Mouse (Mus musculus): ENCODE results near the gene Cebpg.
A peak's percentile ranks its signal among the peaks of the same experiment; 100 is the strongest.

Gene Cebpg

GRCm38 (mm10) chr7:35056436-35056864 lies at the start of gene Cebpg:
Cebpg (minus strand) TSS chr7:35056573.
- peak; percentile 92 for DNase-seq (ENCODE audit: low spot score)

DNA sequence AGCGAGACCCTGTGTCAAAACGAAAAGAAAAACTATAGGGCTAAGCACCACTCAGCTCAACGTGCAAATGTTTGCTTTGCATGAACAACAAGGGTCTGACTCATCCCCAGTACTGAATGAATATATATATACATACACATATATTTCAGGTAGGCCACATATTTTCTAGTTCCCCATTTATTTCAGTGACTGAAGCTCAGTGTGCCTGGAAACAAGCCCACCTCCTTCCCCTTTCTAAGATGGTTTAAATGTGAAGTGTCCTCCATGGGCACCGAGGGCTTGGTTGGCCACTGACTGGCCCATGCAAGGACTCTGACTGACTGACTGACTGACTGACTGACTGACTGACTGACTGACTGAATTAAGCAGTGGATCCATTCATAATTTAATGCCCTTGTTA lies 43.2 kb upstream of the Cebpg start:
- no peak for DNase-seq (ENCODE audit: low spot score)

DNA sequence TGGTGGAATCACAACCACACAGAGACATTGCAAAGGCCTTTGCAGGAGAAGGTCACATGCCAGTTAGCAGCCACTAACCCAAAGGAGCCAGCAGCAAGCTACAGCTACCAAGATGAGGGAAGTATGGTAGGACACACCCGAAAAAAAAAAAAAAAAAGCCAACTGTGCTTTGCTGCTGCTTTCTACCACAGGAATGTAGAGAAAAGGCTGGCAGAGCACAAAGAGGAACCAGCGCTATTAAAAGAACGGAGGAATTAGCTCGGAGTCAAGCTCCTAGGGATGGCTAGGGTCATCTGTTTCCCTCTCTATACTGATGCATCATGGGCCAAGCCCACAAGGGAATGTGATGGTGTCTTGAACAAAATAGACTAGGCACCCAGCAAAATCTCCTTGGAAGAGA lies 42.4 kb upstream of the Cebpg start:
- DNase-seq (ENCODE audit: low spot score) = no peak

- no peak for DNase-seq (ENCODE audit: low spot score)
Measured at GRCm38 (mm10) chr7:35094975-35095678, 38.8 kb upstream of the Cebpg start.

DNA sequence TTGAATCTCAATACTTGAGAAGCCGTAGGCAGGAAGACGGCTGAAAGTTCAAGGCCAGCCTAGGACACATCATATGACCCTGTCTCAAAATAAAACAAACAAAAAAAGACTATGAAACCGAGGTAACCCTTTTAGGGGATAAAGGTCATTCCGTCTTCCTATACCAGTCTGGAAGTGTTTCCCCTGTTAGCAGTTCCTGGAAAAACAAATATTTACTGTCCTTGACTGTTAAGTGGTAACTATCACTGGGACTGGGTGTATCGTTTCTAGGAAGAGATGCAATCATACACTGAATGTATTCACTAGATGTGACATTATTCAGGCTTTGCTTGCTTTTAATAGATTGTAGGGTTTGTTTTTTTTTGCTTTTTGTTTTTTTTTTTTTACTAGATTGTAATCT lies 34.2 kb upstream of the Cebpg start:
- no peak for DNase-seq (ENCODE audit: low spot score)

GRCm38 (mm10) chr7:35086271-35086861 lies 30.0 kb upstream of the Cebpg start:
- DNase-seq (ENCODE audit: low spot score) = no peak

- DNase-seq (ENCODE audit: low spot score) = no peak
Measured at GRCm38 (mm10) chr7:35084565-35085360, 28.4 kb upstream of the Cebpg start.

DNA sequence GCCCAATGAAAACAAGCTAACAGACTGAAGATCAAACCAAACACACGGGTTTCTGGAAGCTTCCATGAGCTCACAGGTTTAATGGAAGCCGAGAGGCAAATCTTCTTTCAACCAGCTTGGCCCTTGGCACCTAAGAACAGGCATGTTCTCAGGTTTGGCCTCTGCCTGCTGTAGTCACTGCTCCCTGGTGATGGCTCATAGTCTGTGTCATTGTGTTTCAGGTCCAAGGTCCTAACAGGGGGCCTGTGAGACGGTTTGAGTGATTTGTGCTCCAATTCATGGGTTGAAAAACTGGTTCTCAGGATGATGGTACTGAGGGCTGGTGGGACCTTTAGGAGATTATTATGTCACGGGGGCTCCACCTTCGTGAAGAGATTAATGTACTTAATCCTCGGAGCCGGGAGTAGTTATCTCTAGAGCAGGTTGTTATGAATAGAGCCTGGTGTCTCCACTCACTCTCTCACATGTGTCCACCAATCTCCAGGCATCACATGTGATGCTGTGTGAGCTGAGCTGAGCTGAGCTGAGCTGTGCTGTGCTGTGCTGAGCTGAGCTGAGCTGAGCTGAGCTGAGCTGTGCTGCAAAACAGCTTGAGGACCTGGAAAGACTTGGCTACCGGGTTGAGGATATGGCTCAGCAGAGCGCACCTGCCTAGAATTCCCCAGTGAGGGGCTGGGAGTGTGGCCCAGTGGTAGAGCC lies 25.2 kb upstream of the Cebpg start:
- DNase-seq (ENCODE audit: low spot score) = no peak

GRCm38 (mm10) chr7:35080843-35081338 lies 24.5 kb upstream of the Cebpg start:
- no peak for DNase-seq (ENCODE audit: low spot score)

- peak; percentile 26 for DNase-seq (ENCODE audit: low spot score)
Measured at GRCm38 (mm10) chr7:35076645-35077044, 20.3 kb upstream of the Cebpg start.

DNA sequence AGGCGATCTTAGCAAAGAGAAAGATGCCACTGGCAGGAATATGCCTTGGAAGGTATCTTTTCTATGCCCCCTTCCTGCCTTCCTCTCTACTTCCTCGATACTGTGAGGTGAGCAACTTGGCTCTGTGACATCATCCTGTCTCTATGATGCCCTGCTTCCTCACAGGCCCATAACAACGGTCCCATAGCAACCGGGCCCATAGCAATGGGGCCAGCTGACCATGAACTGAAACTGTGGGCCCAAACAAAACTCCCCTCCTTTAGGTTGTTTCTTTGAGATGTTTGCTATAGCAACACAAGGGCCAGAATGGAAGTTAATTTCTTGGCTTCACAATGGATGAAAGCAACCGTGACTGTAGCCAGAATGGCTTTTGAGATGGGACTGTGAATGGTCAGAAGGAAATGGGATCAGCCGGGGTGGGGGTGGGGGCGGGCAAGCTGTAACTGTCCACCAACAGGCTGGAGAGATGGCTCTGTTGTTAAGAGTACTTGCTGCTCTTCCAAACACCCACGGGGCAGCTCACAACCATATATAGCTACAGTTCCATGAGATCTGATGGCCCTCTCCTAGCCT lies 10.4 kb upstream of the Cebpg start:
- DNase-seq (ENCODE audit: low spot score) = no peak

- no peak for DNase-seq (ENCODE audit: low spot score)
Measured at GRCm38 (mm10) chr7:35065958-35066357, 9.6 kb upstream of the Cebpg start.

DNA sequence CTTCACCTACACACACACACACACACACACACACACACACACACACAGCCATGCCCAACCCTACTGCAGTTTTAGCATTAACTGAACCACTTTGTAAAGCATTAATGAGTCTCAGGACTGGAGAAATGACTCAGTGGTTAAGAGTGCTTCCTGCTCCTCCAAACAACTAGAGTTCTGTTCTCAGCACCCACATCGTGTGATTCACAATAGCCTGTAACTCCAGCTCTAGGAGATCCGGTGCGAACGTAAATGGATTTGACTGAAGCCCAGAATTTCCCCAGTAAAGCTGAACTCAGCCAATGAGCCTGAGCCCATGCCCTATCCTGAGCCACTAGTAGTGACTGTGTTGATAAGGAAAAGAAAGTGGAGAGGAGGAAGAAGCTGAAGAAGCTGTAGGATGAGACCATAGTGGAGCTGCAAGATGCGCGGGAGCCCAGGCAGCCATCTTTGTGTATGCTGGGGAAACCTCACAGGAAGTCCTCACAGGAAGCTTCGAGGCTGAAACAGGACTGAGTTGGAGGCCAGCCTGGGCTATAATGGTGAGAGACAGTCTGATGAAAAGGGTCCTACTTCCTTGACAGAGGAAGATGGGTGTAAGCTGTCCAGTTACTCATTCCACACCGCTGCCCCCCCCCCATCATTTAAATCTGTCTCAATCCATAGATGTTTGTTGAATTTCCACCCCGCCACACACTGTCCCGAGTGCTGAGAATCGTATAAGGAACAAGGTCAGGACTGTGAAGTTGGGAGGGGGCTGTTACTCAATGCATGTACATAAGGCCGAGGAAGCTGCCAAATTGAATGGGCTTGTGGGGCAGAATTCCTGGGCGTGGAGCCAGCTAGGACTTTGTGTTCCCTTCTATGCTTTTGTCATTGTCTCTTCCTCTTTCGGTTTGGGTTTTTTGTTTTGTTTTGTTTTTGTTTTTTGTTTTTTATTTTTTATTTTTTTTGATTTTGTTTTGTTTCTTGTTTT lies 8.2 kb upstream of the Cebpg start:
- peak; percentile 30 for DNase-seq (ENCODE audit: low spot score)

- DNase-seq (ENCODE audit: low spot score) = no peak
Measured at GRCm38 (mm10) chr7:35059467-35059866, 3.1 kb upstream of the Cebpg start.

- no peak for DNase-seq (ENCODE audit: low spot score)
Measured at GRCm38 (mm10) chr7:35058329-35058728, 2.0 kb upstream of the Cebpg start.

- no peak for DNase-seq (ENCODE audit: low spot score)
Measured at GRCm38 (mm10) chr7:35057569-35057968, 1.2 kb upstream of the Cebpg start.

GRCm38 (mm10) chr7:35056999-35057398 lies 626 bp upstream of the Cebpg start:
- DNase-seq (ENCODE audit: low spot score) = no peak

DNA sequence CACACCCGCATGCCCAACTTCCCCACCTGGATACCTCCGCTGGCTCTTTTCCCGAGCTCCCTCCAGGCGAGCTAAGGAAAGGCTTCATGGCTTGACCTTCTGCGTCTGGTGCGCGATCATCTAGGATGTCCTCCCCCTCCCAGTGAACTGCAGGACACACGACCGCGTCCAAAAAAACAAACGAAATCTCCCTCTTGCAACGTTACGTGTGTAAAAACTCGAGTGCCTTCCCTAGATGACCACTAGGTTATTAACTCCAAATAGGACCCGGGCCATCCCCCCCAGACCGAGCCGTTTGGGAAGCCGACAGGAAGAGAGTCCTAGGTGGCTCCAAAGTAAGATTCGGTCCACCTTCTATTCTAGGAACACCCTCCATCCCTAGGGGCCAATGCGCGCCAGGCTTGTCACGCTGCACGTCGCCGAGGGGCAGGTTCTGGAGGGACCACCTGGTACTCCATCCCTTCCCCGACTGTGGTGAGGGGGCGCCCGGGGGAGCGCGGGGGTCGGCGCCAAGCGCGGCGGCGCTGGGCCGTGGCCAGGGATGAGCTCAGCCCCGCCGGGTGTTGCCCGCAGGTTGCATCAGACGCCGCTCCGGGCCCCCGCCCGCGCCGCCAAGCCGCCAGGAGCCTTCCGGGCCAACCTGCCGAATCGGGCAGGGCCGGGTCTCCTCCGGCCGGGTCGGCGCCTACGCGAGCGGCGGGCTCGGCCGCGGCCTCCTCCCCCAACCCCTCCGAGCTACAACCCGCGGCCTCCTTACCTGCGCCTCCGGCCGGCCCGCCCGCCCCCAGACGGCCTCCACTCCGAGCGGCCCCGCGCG lies 546 bp downstream of the Cebpg start:
- DNase-seq (ENCODE audit: low spot score) = no peak

GRCm38 (mm10) chr7:35054977-35055618 lies 1.3 kb downstream of the Cebpg start:
- no peak for DNase-seq (ENCODE audit: low spot score)

All from ovary, adult 18-20 months (tissue).